Mouse (Mus musculus) right cerebral cortex, postnatal 14 days (tissue): ENCODE measurements around the gene OR5BS1P.
"Not testable (repeated sequence)": the region's sequence is repeated elsewhere in the genome, so short reads cannot be mapped to it uniquely, and the experiment has no call there.

Experiments used
- DNase-seq: peaks from one replicate; pipeline ENCODE4 v3.0.0; 2022

OR5BS1P gene

DNA sequence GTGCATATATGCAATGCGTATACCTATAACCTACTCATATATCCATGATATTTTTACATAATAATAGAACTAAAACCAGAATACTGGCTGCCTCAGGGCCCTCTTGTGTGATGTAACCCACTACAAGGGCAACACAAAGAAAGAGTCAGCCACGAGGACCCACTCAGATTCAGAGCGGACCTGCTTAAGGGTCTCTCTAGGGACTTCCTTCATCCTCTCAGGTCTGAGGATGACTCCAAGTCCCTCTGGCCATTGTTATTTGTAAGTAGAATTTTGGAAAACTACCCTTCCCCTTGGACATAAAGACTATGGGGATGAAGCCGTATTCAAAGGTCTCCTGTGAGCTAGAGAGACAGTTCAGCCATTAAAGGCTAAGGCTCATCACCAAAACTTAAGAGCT lies at the start of gene OR5BS1P:
OR5BS1P (plus strand) TSS at position 301 of the 400 bp plus-strand sequence.
- no peak for DNase-seq

DNA sequence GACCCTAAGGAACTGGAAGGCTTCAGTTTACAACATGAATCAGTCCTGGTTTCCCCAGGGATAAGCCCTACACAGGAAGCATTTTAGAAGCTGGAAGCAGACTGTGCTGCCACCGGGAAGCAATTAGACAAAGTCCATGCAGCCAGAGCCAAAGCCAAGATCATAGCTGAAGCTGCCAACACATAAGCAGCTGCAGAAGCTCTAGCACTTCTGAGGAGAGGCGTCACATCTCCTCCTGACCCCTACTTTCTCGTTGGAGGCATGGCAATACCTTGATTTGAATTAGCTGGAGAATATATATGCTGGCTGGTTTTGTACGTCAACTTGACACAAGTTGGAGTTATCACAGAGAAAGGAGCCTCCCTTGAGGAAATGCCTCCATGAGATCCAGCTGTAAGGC lies 48.8 kb upstream of the OR5BS1P start:
- no peak for DNase-seq

DNA sequence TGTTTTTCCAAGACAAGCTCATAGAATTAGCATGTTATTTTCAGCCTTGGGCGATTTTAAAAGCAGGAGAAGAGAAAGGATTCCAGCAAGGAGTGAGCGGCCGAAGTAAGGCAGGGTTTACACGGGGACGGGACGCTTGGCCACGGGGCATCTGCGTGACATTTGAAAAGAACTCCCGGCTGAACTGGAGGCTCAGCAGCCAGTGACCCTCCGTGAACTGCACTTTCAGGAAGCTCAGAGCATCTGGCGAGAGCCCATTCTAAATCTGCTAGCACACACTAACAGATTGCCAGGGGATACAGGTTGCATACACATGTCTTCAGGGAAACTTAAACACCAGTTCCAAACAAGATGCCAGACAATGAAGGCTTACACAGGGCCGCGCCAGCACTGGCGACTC lies 45.4 kb upstream of the OR5BS1P start:
- DNase-seq: no peak

DNA sequence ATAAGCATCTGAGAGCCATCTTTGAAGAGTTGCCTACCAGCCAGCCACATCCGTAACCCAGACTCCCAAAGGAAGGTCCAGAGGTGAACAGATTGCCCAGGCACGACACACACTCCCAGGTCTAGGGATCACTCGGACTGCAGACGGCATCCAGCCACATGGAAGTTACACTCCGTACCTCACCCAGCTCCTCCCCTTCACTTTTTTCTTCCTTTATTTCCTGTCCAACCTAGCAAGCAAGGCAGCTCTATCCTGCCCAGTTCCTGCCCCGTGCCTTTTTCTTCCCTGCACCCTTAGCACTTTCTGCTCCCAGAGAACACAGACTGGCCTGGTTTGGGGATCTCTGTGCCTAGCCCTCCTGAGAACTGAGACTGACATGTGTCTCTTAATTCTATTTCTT lies 44.9 kb upstream of the OR5BS1P start:
- no peak for DNase-seq

DNA sequence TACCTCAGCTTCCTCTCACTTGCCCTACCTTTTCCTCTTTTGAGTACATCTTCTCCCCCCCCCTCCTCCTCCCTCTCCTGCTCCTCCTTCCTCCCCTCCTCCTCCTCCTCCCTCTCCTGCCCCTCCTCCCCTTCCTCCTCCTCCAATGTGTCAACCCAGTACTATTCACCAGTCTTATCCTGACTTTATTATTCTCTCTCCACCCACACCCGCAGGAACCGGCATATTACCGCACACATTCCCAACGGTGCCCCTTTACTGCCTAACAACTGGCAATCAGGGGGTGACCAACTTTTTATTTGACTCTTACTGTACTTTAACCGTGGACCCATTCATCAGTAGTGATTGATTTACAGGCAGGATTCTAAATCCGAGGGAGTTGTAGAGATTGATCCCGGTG lies 44.5 kb upstream of the OR5BS1P start:
- no peak for DNase-seq

DNA sequence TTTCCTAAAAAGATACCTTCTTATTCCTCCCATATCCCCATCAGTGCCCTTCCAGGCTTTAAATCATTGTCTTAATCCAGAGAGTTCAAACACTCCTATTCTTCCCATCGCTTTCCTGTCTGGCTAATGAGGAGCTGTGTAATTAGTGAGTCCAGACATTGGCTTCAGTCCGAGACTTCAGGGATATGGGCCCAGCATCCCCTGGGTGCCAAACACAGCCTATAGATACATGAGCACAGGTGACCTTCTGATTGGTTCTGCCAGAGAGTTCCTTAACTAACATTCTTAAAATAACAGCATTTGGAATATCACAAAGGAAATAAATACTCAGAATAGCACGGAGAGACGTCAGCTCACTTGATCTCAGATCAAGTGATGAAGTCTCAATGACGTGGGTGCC lies 38.8 kb upstream of the OR5BS1P start, which contains the start of gene Olfr282:
Olfr282 (plus strand) TSS at position 301 of the 400 bp plus-strand sequence.
- DNase-seq: not testable (repeated sequence)

DNA sequence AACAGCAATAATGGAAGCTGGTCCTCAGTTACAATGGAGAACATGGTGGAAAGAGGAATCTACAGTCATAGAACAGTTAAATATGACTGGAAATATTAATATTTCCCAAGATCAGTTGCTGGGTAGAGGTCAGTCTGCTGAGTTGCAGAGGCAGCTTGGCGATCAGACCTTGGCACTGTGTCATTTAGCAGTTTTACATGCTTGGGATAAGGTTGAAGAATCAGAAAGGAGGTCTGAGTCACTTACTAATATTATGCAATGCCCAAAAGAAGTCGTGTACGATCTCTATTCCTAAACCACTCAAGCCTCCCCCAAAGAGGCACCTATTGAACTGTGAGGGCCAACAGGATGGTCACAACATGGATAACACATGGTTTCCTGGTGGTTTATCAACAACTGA lies 25.1 kb upstream of the OR5BS1P start:
- DNase-seq: no peak

DNA sequence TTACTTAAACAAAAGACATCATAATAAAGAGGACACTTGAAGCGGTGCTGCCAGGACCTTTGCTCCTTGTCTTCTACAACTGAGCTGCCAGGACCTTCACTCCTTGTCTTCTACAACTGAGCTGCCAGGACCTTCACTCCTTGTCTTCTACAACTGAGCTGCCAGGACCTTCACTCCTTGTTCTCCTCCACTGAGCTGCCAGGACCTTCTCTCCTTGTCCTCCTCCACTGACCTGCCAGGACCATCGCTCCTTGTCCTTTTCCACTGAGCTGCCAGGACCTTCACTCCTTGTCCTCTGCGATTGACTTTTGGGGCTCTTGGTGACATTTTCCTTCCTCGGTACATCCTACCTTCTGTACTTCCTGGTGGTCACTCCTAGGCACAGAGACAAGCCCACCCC lies 21.2 kb upstream of the OR5BS1P start:
- no peak for DNase-seq

DNA sequence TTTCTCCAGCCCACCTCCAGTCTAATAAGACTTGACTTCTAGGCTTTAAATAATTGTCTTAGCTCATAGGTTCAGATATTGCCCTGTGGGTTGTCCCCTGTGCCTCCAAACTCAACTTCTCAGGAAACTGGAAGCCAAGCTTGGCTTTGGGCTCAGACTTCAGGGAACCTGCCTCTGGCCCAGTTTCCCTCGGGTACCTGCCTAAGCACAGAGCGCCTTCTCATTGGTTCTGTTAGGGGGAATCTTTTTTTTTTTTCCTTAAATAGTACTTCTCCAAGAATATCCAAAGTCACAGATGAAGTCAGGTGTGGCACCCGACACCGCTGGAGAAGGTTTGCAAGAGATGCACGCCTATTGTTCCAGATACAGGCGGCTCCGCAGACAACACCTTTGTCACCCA lies 17.4 kb upstream of the OR5BS1P start, which contains the start of gene Olfr281:
Olfr281 (plus strand) TSS at position 301 of the 400 bp plus-strand sequence.
- DNase-seq: no peak

DNA sequence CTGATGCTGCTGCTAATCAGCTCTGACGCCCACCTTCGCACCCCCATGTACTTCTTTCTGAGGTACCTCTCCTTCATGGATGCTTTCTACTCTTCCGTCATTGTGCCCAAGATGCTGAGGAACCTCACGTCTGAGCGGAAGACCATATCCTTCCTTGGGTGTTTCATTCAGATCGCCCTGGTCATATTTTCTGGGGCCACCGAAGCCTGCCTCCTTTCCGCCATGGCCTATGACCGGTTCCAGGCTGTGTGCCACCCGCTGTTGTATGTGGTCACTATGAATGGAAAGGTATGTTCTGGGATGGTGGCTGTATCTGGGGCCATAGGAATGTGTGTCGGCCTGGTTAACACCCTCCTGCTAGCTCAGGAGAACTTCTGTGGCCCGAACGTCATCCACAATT lies 1.8 kb downstream of the OR5BS1P start:
- DNase-seq: no peak

DNA sequence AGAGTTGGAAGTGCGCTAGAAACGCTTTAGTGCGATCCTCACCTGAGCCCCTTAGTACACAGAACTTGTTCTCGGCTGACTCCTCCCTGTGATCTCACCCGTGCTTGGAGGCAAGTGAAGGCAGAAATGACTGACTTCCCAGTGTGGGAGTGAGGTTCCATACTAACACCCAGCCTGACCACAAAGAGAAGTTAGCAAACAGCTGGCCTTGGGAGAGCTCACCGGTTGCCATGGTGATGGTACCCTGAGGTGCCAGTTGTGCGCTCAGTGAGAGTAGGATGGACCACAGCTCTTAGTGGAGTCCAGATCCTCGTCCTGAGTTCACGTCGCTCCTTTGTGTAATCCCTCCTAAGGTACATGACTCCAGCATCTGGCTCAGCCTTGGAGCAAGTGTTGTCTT lies 5.3 kb downstream of the OR5BS1P start:
- DNase-seq: no peak

DNA sequence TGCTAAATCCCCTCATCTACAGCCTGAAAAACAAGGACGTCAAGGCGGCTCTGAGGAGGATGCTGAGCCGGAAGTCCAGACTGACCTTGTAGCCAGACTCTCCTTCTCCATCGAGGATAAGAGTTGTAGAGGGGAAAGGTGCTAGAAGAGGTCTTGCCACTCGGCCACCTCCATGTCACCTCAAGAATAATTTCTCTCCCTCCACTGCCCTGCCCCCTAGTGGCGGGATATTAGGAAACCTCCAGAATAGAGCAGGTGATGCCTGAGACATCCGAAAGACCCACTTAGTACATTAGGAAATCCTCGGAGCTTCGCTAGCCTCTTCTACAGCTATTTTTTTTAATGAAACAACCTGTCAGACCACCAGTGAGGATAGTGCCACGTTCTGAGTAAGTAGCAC lies 5.7 kb downstream of the OR5BS1P start:
- peak; percentile 60 for DNase-seq

DNA sequence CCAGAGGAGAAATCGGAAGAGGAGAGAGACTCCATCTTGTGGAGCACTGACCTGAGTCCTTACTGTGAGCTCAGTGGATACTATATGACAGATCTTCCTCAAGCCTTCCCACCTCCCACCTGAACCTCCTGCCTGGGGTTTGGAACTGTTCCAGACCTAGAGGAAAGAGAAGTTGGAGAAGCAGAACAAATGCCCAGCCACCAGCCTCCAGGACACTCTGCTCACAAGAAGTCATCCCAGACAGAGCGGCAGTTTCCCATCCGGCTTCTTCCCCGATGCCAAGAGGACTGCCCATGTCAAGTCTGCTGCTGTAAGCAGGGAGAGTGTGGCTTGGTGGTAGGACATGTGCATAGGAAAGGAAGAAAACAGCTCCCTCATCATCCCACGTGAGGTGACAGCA lies 6.6 kb downstream of the OR5BS1P start:
- no peak for DNase-seq

DNA sequence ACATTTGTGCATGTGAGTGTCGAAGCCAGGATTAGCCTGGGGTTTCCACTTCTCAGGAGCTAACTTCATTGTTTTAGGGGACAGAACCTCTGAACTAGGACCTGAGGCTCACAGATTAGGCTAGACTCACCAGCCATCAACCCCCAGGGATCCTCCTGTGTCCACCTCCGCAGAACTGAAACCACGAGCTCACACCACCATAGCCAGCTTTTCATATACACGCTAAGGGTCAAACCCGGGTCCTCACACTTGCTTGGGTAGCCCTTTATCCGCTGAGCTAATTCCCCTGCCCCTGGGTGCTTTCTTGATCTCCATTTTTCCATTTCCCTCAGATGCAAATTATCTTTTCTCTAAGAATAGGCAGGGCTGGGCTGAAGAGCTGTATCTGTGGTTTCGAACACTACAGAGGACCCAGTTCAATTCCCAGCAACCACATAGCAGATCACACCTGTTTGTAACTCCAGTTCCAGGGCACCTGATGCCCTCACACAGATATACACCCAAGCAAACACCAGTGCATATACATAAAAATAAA lies 9.9 kb downstream of the OR5BS1P start:
- DNase-seq: no peak

DNA sequence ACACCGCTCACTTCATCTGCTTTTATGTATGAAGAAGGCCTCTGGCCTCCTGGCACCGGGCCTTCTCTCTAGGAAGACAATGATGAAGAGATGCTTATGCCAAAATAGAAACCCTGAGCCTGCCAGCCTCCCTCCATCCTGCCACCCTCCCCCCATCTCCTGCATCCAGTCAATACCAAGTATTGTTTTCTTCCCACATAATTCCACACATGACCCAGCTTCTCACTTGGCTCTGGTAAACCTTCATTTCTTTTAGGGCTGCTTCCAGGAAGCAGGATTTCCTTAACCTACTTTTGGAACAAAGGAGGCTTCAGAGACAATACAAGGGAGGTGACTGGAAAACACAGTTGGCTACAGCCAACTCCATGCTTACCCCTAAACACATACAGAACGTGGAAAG lies 13.0 kb downstream of the OR5BS1P start, which contains the start of gene Lalba:
Lalba (minus strand) TSS at position 21 of the 400 bp plus-strand sequence.
- no peak for DNase-seq

DNA sequence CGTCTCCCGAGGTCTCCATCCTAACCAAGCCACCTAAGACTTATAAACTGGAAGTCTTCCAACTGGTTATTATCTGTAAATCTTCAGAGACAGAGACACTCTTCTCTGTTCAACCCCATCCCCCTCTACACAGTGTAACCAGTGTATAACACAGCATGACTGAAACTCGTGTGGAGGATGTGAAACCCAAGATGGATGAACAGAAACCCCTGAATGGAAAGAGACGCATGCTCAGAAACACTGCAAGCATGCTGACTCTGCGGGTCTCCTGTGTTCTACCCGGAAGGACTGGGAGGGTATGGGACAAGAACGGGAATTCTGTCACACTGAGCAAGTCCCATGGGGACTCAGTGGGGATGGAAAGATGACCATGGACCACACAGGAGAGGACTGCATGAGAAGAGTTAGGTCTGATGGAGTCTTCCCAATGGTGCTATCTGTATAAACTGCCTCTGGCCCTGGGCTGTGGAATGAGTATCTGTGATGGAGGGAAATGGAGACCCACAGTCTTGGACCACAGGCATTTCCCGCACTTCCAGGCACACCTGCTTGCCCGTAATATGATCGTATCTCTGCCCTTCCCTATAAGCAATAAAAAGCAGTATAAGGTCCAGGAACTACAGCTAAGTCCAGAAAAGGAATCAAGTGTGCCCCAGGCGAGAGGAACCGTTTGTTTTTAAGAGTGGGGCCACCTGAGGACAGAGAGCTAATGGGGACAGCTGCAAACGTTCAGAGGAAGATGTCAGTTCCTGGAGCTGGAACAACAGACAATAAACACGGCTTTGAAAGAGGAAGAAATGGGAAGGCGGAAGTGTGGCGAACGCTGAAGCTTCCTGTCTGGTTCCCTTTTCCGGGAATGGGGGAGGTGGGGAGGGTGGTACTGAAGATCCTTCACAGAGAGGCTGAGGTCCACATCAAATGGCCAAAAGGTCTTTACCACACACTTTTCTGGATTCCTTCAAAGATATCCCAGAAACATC lies 14.5 kb downstream of the OR5BS1P start:
- no peak for DNase-seq

DNA sequence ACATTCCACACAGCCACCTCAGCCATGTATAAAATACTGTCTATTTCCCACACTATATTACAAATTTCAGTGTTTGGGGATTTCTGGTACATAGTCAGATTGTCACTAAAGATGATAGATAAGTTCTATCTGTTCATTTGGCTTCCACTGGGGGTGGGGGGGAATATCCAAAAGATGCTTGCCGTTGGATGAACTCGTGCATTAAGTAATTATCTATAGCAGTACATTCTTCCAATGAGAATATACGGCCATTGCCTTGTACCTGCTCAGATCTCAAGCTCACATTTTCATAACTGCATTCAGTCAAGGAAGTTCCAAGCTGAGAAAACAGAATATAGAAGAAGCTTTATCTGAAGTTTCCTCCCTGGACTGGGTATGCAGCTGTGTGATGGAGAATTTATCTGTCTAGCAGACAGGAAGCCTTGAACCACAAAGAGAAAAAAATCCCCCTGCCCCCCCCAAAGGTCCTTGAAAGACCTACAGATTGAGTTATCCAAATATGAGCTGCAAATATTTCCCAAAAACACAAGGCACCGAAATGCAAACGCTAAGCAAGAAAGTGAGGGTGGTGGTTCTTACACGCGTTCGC lies 16.8 kb downstream of the OR5BS1P start:
- DNase-seq: no peak

DNA sequence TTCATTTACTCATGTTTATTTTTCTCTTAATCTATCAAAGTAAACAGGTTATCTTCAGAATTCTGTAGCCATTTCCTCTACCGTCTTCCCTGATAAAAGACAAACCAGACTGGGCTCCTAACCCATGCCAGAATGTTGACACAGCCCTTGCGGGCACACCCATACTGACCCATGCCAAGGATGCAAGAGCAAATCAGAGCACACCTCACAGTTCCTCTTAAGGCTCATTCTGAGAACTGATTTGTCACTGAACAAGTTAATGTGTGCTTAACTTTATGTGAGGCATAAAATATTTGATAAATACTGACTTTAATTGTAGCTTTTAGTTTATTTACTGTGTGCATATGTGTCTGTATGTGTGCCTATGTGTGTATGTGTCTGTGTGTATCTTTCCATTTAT lies 21.6 kb downstream of the OR5BS1P start:
- DNase-seq: no peak

DNA sequence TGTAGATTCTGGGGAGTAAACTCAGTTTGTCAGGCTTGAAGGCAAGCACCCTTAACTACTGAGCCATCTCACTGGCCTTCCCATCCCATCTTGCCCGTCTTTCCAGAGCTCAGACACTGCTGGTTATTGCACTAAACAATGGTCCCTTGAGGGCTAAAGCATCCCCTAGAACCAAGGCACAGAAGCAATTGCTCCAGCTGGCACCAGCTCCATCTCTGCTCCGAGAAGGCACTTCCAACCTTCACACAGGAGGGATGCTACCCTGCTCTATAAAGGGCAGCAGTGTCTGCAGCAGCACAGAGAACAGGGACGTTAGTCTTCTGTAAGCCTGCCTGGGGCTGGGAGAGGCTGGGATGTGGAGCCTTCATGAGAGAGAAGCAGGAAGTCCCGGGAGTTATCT lies 22.4 kb downstream of the OR5BS1P start, which contains the start of gene Olfr279:
Olfr279 (plus strand) TSS at position 301 of the 400 bp plus-strand sequence.
- no peak for DNase-seq

DNA sequence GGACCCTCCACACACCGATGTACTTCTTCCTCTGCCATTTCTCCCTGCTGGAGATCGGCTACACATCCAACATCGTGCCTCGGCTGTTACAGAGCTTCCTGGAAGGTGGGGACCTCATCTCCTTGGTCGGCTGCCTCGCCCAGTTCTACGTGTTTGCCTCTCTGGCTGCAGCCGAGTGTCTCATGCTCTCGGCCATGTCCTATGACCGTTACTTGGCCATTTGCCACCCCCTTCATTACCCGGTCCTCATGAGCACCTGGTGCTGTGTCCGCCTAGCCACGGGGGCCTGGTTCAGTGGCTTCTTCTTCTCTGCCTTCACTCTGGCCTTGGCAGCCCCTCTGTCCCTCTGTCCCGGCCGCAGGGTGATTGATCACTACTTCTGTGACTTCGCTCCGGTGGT lies 27.9 kb downstream of the OR5BS1P start:
- no peak for DNase-seq

DNA sequence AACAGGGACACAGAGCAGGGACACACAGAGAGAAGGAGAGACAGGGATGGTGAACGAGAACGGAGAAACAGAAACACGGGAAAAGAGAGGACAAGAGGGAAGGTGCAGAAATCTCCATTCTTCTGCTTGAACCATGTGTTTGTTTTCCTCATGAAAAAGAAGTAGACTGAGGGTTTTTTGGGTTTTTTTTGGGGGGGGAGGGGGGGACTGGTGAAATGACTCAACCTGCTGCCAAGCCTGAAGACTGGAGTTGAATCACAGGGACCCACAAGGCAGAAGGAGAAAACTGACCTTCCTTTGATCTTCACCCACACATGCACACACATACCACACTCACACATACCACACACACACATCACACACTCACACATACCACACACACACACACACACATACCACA lies 33.6 kb downstream of the OR5BS1P start:
- DNase-seq: no peak

DNA sequence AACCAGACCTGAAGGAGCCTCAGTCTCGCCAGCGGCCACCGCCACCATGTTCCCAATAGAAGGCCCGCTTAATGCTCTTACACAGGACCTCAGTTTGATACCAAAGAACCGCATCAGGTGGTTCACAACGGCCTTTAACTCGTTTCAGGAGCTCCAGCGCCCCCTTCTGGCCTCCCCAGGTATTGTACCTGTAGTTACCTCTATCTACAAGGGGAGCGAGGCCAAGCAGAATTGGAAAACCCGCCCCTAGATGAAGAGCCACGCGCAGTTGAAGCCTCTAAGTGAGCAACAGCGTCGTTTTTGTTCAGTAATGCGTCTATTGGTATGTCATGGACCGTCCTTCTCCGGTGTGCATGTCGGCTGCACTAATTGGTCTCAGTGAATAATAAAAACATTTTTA lies 34.8 kb downstream of the OR5BS1P start:
- DNase-seq: peak; percentile 86

DNA sequence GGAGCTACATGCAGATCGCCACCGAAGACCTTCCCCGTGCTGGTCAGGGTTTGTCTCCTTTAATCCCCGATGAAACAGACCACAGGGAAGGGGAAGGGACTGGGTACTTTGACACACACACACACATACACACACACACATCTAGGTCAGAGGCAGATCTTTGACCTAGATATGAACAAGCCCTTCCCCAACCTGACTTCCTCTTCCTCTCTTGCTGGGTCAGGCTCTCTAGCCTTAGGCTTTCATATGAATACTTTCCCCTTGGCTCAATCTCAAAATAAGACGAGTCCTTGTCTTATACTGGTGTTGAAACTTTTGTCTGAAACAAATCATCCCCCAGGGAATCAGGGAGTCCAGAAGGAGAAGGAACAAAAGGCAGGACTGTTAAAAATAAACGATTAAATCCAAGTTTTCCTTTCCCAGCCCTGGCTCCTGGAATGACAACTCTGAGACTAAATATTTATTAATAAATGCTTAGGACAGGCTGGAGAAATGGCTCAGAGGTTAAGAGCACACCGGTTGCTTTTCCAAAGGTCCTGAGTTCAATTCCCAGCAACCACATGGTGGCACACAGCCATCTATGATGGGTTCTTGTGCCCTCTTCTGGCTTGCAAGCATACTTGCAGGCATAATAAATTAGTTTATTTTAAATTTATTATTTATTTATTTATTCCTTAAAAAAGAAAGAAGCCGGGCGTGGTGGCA lies 36.7 kb downstream of the OR5BS1P start:
- no peak for DNase-seq
